Mouse (Mus musculus): ENCODE data around the gene Ethe1.

DNA sequence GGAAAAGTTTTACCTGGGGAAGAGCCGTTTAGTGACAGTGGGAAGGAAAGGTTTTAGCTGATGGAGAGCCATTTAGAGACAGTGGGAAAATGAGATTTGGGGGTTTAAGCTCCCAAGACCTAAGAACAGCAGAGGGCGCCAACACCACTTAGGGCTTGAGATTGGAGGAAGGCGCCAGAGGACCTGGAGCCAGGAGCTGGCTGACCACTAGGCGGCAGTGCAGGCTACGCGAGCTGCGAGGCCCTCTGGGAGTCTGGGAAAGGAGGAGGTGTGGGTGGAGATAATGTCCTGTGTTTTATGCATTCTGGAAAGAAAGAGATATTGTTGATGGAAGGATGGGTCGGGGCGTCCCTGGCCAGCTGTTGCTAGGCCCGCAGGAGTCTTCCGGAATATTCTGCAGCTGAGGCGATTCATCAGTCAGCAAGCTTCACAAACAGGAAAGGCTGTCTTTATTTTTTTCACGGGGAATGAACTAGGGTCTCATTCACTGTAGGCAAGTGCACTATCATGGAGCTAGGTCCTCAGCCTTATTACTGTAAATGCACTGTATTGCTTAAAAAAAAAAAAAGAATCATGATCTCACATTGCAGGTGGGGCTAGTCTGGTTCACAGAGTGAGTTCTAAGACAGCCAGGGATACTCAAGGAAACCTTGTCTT is 13.7 kb downstream of the Ethe1 start:
- TF ChIP-seq POLR2A (IDR thresholded peaks at IDR 0.05; ENCODE audit: low read depth, low read length) (no peak), CTCF (conservative IDR thresholded peaks at IDR 0.05; ENCODE audit: insufficient read depth, insufficient read length, low read depth, low read length) (peak; percentile 100; the same call in 1 of the 2 replicates)

Measured in kidney, adult 2 months (tissue).